Mouse (Mus musculus): Measurements from ENCODE around the gene Col4a4. TPM values are rescaled to one million over a fixed set of nuclear protein-coding genes. Genes with fewer than 3 reads are reported as not detected.

Gene Col4a4
- polyA plus RNA-seq, 1 experiment from 2014 or later = 0.31 TPM

- H3K9me3 ChIP-seq (replicated peaks; ENCODE audit: control insufficient read depth, low read length) = no peaks in the 10 kb centered on the region
- no peaks in the 10 kb centered on the region for H3K27me3 ChIP-seq (ENCODE audit: control insufficient read depth, insufficient read depth, low read length)
- no peaks in the 10 kb centered on the region for H3K36me3 ChIP-seq (ENCODE audit: control insufficient read depth, insufficient read depth, low read length)
- H3K4me1 ChIP-seq (ENCODE audit: control insufficient read depth, insufficient read depth, low read length) = no peaks in the 10 kb centered on the region
- 88% methylated on average over 2 of the region's 2 CpGs for WGBS (ENCODE audit: insufficient replicate concordance)
- no peak overlapping the region for H3K27ac ChIP-seq (ENCODE audit: low read depth, low read length)
- no peak overlapping the region for H3K4me2 ChIP-seq
- ATAC-seq (replicated peaks; ENCODE audit: insufficient number of reproducible peaks, low FRiP score, low TSS enrichment) = no peak
- no peak overlapping the region for H3K9ac ChIP-seq (ENCODE audit: low read depth, low read length)
- H3K4me3 ChIP-seq (ENCODE audit: low read depth, low read length) = no peak overlapping the region
These were observed 42.7 kb downstream of the Col4a4 start for GRCm38 (mm10) chr1:82543934-82544333.

- H3K9me3 ChIP-seq (replicated peaks; ENCODE audit: control insufficient read depth, low read length) = no peaks in the 10 kb centered on the region
- 78% methylated on average over 5 of the region's 5 CpGs for WGBS (ENCODE audit: insufficient replicate concordance)
- no peak overlapping the region for H3K27ac ChIP-seq (ENCODE audit: low read depth, low read length)
- no peak overlapping the region for H3K4me3 ChIP-seq (ENCODE audit: low read depth, low read length)
- H3K27me3 ChIP-seq (ENCODE audit: control insufficient read depth, insufficient read depth, low read length) = no peaks in the 10 kb centered on the region
- no peaks in the 10 kb centered on the region for H3K36me3 ChIP-seq (ENCODE audit: control insufficient read depth, insufficient read depth, low read length)
- no peak overlapping the region for H3K9ac ChIP-seq (ENCODE audit: low read depth, low read length)
- H3K4me1 ChIP-seq (ENCODE audit: control insufficient read depth, insufficient read depth, low read length) = no peaks in the 10 kb centered on the region
- ATAC-seq (replicated peaks; ENCODE audit: insufficient number of reproducible peaks, low FRiP score, low TSS enrichment) = no peak
- H3K4me2 ChIP-seq = no peak overlapping the region
These were observed 46.6 kb downstream of the Col4a4 start for GRCm38 (mm10) chr1:82540056-82540455.

- Histone ChIP-seq H3K4me3 (ENCODE audit: low read depth, low read length) (no peak overlapping the region), H3K27me3 (ENCODE audit: control insufficient read depth, insufficient read depth, low read length) (no peaks in the 10 kb centered on the region), H3K27ac (ENCODE audit: low read depth, low read length) (no peak overlapping the region), H3K9me3 (replicated peaks; ENCODE audit: control insufficient read depth, low read length) (no peaks in the 10 kb centered on the region), H3K4me2 (no peak overlapping the region), H3K9ac (ENCODE audit: low read depth, low read length) (no peak overlapping the region), H3K4me1 (ENCODE audit: control insufficient read depth, insufficient read depth, low read length) (no peaks in the 10 kb centered on the region), H3K36me3 (ENCODE audit: control insufficient read depth, insufficient read depth, low read length) (no peaks in the 10 kb centered on the region)
- WGBS (ENCODE audit: insufficient replicate concordance) = 65% methylated on average over 3 of the region's 3 CpGs
- no peak for ATAC-seq (replicated peaks; ENCODE audit: insufficient number of reproducible peaks, low FRiP score, low TSS enrichment)
These were observed 48.8 kb downstream of the Col4a4 start for GRCm38 (mm10) chr1:82537848-82538247.

GRCm38 (mm10) chr1:82536515-82537174, 50.0 kb downstream of the Col4a4 start:
- H3K9ac ChIP-seq (ENCODE audit: low read depth, low read length) = no peak overlapping the region
- WGBS (ENCODE audit: insufficient replicate concordance) = 69% methylated on average over 6 of the region's 6 CpGs

GRCm38 (mm10) chr1:82527931-82528330, 58.7 kb downstream of the Col4a4 start:
- Histone ChIP-seq H3K4me3 (ENCODE audit: low read depth, low read length) (no peak overlapping the region), H3K4me2 (no peak overlapping the region), H3K9me3 (replicated peaks; ENCODE audit: control insufficient read depth, low read length) (no peaks in the 10 kb centered on the region), H3K27ac (ENCODE audit: low read depth, low read length) (no peak overlapping the region), H3K36me3 (ENCODE audit: control insufficient read depth, insufficient read depth, low read length) (no peaks in the 10 kb centered on the region), H3K4me1 (ENCODE audit: control insufficient read depth, insufficient read depth, low read length) (no peaks in the 10 kb centered on the region), H3K9ac (ENCODE audit: low read depth, low read length) (no peak overlapping the region), H3K27me3 (ENCODE audit: control insufficient read depth, insufficient read depth, low read length) (no peaks in the 10 kb centered on the region)
- WGBS (ENCODE audit: insufficient replicate concordance) = 57% methylated on average over 4 of the region's 4 CpGs
- ATAC-seq (replicated peaks; ENCODE audit: insufficient number of reproducible peaks, low FRiP score, low TSS enrichment) = no peak

More at GRCm38 (mm10) chr1:82536515-82537174, 50.0 kb downstream of the Col4a4 start:
- no peak for ATAC-seq (replicated peaks; ENCODE audit: insufficient number of reproducible peaks, low FRiP score, low TSS enrichment)
- Histone ChIP-seq H3K9me3 (replicated peaks; ENCODE audit: control insufficient read depth, low read length) (no peaks in the 10 kb centered on the region), H3K27ac (ENCODE audit: low read depth, low read length) (no peak overlapping the region), H3K36me3 (ENCODE audit: control insufficient read depth, insufficient read depth, low read length) (no peaks in the 10 kb centered on the region), H3K4me3 (ENCODE audit: low read depth, low read length) (no peak overlapping the region), H3K27me3 (ENCODE audit: control insufficient read depth, insufficient read depth, low read length) (no peaks in the 10 kb centered on the region), H3K4me2 (no peak overlapping the region), H3K4me1 (ENCODE audit: control insufficient read depth, insufficient read depth, low read length) (no peaks in the 10 kb centered on the region)

GRCm38 (mm10) chr1:82491954-82492353, 94.7 kb downstream of the Col4a4 start:
- Histone ChIP-seq H3K9ac (ENCODE audit: low read depth, low read length) (no peak overlapping the region), H3K4me2 (no peak overlapping the region), H3K27ac (ENCODE audit: low read depth, low read length) (no peak overlapping the region), H3K9me3 (replicated peaks; ENCODE audit: control insufficient read depth, low read length) (no peaks in the 10 kb centered on the region), H3K36me3 (ENCODE audit: control insufficient read depth, insufficient read depth, low read length) (no peaks in the 10 kb centered on the region), H3K4me1 (ENCODE audit: control insufficient read depth, insufficient read depth, low read length) (no peaks in the 10 kb centered on the region), H3K4me3 (ENCODE audit: low read depth, low read length) (no peak overlapping the region), H3K27me3 (ENCODE audit: control insufficient read depth, insufficient read depth, low read length) (no peaks in the 10 kb centered on the region)
- WGBS (ENCODE audit: insufficient replicate concordance) = 76% methylated on average over 2 of the region's 2 CpGs
- no peak for ATAC-seq (replicated peaks; ENCODE audit: insufficient number of reproducible peaks, low FRiP score, low TSS enrichment)

GRCm38 (mm10) chr1:82486371-82486770, 100.3 kb downstream of the Col4a4 start:
- ATAC-seq (replicated peaks; ENCODE audit: insufficient number of reproducible peaks, low FRiP score, low TSS enrichment) = no peak
- Histone ChIP-seq H3K4me1 (ENCODE audit: control insufficient read depth, insufficient read depth, low read length) (no peaks in the 10 kb centered on the region), H3K9me3 (replicated peaks; ENCODE audit: control insufficient read depth, low read length) (no peaks in the 10 kb centered on the region), H3K4me3 (ENCODE audit: low read depth, low read length) (no peak overlapping the region), H3K4me2 (no peak overlapping the region), H3K27ac (ENCODE audit: low read depth, low read length) (no peak overlapping the region), H3K9ac (ENCODE audit: low read depth, low read length) (no peak overlapping the region), H3K36me3 (ENCODE audit: control insufficient read depth, insufficient read depth, low read length) (no peaks in the 10 kb centered on the region), H3K27me3 (ENCODE audit: control insufficient read depth, insufficient read depth, low read length) (no peaks in the 10 kb centered on the region)
- 73% methylated on average over 4 of the region's 4 CpGs for WGBS (ENCODE audit: insufficient replicate concordance)

GRCm38 (mm10) chr1:82482371-82482770, 104.3 kb downstream of the Col4a4 start:
- Histone ChIP-seq H3K4me1 (ENCODE audit: control insufficient read depth, insufficient read depth, low read length) (no peaks in the 10 kb centered on the region), H3K4me3 (ENCODE audit: low read depth, low read length) (no peak overlapping the region), H3K9ac (ENCODE audit: low read depth, low read length) (no peak overlapping the region), H3K4me2 (no peak overlapping the region), H3K36me3 (ENCODE audit: control insufficient read depth, insufficient read depth, low read length) (no peaks in the 10 kb centered on the region), H3K27ac (ENCODE audit: low read depth, low read length) (no peak overlapping the region), H3K9me3 (replicated peaks; ENCODE audit: control insufficient read depth, low read length) (no peaks in the 10 kb centered on the region), H3K27me3 (ENCODE audit: control insufficient read depth, insufficient read depth, low read length) (no peaks in the 10 kb centered on the region)
- WGBS (ENCODE audit: insufficient replicate concordance) = 73% methylated on average over 7 of the region's 7 CpGs
- ATAC-seq (replicated peaks; ENCODE audit: insufficient number of reproducible peaks, low FRiP score, low TSS enrichment) = no peak
